Mouse (Mus musculus) embryonic fibroblast, embryonic 13.5 days (primary cell): ENCODE data around the gene AL732309.1.

Experiments
- CTCF ChIP-seq: IDR thresholded peaks from 2 replicates; pipeline ENCODE4 v1.5.1; 2011; ENCODE audit warnings: mild to moderate bottlenecking, control low read depth, low read length, moderate library complexity, borderline replicate concordance; ENCODE audit not compliant: insufficient read depth
- POLR2A ChIP-seq: IDR thresholded peaks from 2 replicates; pipeline ENCODE4 v1.6.1; 2011; ENCODE audit warnings: low read depth, mild to moderate bottlenecking, control low read depth, low read length, moderate library complexity

- TF ChIP-seq CTCF (no peak), POLR2A (no peak)
Measured at GRCm38 (mm10) chr2:25226864-25227263, 19.8 kb downstream of the AL732309.1 start.
